8 mouse cellular contexts compared by ENCODE assay signal in the genomic region with DNA sequence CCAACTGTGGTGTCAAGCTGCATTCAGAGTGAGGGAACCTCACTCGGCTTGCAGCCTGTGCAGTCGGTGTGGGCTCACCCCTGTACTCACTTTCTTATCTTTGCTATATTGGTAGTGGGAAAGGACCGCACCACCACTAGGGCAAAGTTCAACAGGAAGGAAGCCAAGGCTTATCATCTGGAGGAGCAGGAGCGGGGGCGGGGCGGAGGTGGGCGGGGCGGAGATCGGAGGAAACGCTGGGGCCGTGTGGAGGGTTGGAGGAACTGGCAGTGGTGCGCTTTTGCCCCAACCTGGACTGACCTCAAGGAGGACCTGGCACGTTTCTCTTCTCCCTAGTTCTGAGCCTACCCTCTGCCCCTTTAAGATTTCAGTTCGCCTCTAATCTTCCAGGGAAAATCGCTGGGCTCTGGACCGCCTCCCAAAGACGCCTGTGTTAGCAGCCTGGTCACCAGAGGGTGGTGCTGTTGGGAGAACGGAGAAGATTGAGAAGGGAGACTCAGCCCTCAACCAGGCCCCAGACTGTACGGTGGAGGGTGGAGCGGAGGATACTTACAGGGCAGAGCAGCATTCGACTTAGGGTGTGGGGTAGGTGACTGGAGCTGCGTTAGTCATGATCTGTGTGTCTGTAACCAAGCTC. TPM values are rescaled to one million over a fixed set of nuclear protein-coding genes. Genes with fewer than 3 reads are reported as not detected.
DNase-seq lines count a peak whose midpoint lies in the region; ATAC-seq and TF ChIP-seq lines count a peak whose summit lies in the region.

No protein-coding gene starts in this region.

- peak overlapping the region; percentile 35 for H3K4me2 ChIP-seq in limb, embryonic 11.5 days (ENCODE audit: low read depth, severe bottlenecking)
- H3K4me2 ChIP-seq in midbrain, embryonic 12.5 days (replicated peaks): peak overlapping the region; percentile 57

- H3K4me3 ChIP-seq in left cerebral cortex, adult 2 months: peak overlapping the region; percentile 37
- H3K4me3 ChIP-seq in cortical plate, adult 2 months (ENCODE audit: insufficient read depth, low read length): peak overlapping the region; percentile 24
- peak overlapping the region; percentile 25; the same call in 1 of the 2 replicates for H3K4me3 ChIP-seq in limb, embryonic 11.5 days (ENCODE audit: low read depth, low read length)
- peak overlapping the region; percentile 44 for H3K4me3 ChIP-seq in midbrain, embryonic 12.5 days
- H3K4me3 ChIP-seq in small intestine, adult 2 months (ENCODE audit: low read depth, low read length): peak overlapping the region; percentile 53

- H3K27me3 ChIP-seq in limb, embryonic 11.5 days (ENCODE audit: control insufficient read depth, insufficient read depth, low read length): no peaks in the 10 kb centered on the region
- H3K27me3 ChIP-seq in midbrain, embryonic 12.5 days: no peaks in the 10 kb centered on the region
- H3K27me3 ChIP-seq in small intestine, adult 2 months (ENCODE audit: control insufficient read depth, insufficient read depth, low read length): no peaks in the 10 kb centered on the region

- peak overlapping the region; percentile 34; the same call in 1 of the 2 replicates for H3K9ac ChIP-seq in limb, embryonic 11.5 days (ENCODE audit: low read length)
- peak overlapping the region; percentile 43 for H3K9ac ChIP-seq in midbrain, embryonic 12.5 days (replicated peaks)

- DNase-seq in left cerebral cortex, adult 2 months (ENCODE audit: extremely low spot score in 1 of 2, low spot score in 2 of 2): peak; percentile 51 to 54
- DNase-seq in left cerebral cortex, adult 8-10 months (ENCODE audit: low spot score in 2 of 2): no peak
- DNase-seq in gastrocnemius, postnatal 14 days: peak; percentile 76
- DNase-seq in induced T-regulatory cell, adult 2 months (ENCODE audit: low read depth): peak; percentile 91
- DNase-seq in limb, embryonic 11.5 days (ENCODE audit: low spot score): peak; percentile 82

- no peaks in the 10 kb centered on the region; the same call in 1 of the 2 replicates for H3K4me1 ChIP-seq in cortical plate, adult 2 months (ENCODE audit: control insufficient read depth, insufficient read depth, low read length)
- H3K4me1 ChIP-seq in limb, embryonic 11.5 days (ENCODE audit: control insufficient read depth, insufficient read depth, low read length): no peaks in the 10 kb centered on the region
- H3K4me1 ChIP-seq in midbrain, embryonic 12.5 days: peaks cover 6% of the 10 kb centered on the region
- H3K4me1 ChIP-seq in small intestine, adult 2 months (ENCODE audit: control insufficient read depth, insufficient read depth, insufficient read length, low read length): peaks cover 13% of the 10 kb centered on the region

- H3K36me3 ChIP-seq in limb, embryonic 11.5 days (ENCODE audit: control insufficient read depth, insufficient read depth, low read length): no peaks in the 10 kb centered on the region
- H3K36me3 ChIP-seq in midbrain, embryonic 12.5 days: no peaks in the 10 kb centered on the region
- no peaks in the 10 kb centered on the region for H3K36me3 ChIP-seq in small intestine, adult 2 months (ENCODE audit: control insufficient read depth, insufficient read depth, low read length)

- H3K9me3 ChIP-seq in limb, embryonic 11.5 days (ENCODE audit: control insufficient read depth, low read length): no peaks in the 10 kb centered on the region
- H3K9me3 ChIP-seq in midbrain, embryonic 12.5 days: no peaks in the 10 kb centered on the region

- ATAC-seq in limb, embryonic 11.5 days (ENCODE audit: insufficient number of reproducible peaks, low FRiP score, low TSS enrichment, low read depth): peak; percentile 90
- peak; percentile 92 for ATAC-seq in midbrain, embryonic 12.5 days (ENCODE audit: low FRiP score, low read depth)

- H3K27ac ChIP-seq in left cerebral cortex, adult 2 months: no peak overlapping the region
- H3K27ac ChIP-seq in cortical plate, adult 2 months (ENCODE audit: insufficient read depth, low read length): no peak overlapping the region
- H3K27ac ChIP-seq in limb, embryonic 11.5 days (replicated peaks; ENCODE audit: low read depth, low read length): no peak overlapping the region
- no peak overlapping the region for H3K27ac ChIP-seq in midbrain, embryonic 12.5 days (replicated peaks)
- H3K27ac ChIP-seq in small intestine, adult 2 months (ENCODE audit: insufficient read depth, low read depth, low read length): peak overlapping the region; percentile 94

- no peak for TF ChIP-seq POLR2A in cortical plate, adult 2 months (IDR thresholded peaks at IDR 0.05; ENCODE audit: extremely low read depth, insufficient read depth, low read length)
- peak; percentile 57; the same call in 1 of the 2 replicates for TF ChIP-seq POLR2A in small intestine, adult 2 months (IDR thresholded peaks at IDR 0.05; ENCODE audit: low read depth, low read length)

- intact Hi-C loops in left cerebral cortex, adult 2 months (cut with DNase I): no loop called here
- intact Hi-C loops in gastrocnemius, postnatal 14 days (cut with DNase I; ENCODE audit: low total_unique reads): no loop called here

- peak; percentile 65 for TF ChIP-seq CTCF in left cerebral cortex, adult 2 months (IDR thresholded peaks at IDR 0.05)
- TF ChIP-seq CTCF in cortical plate, adult 2 months (IDR thresholded peaks at IDR 0.05; ENCODE audit: extremely low read depth, insufficient read depth, low read length): peak; percentile 65
- peak; percentile 86; the same call in 1 of the 2 replicates for TF ChIP-seq CTCF in small intestine, adult 2 months (IDR thresholded peaks at IDR 0.05; ENCODE audit: extremely low read depth, insufficient read length, insufficient replicate concordance, low read depth, low read length)

- 2% methylated on average over 22 of the region's 22 CpGs for WGBS in limb, embryonic 11.5 days
- 1% methylated on average over 22 of the region's 22 CpGs for WGBS in midbrain, embryonic 12.5 days
- under 1% methylated on average over 22 of the region's 22 CpGs for WGBS in small intestine, adult 2 months

RNA-seq across cellular contexts. Expression of gene Sod1, which starts 23.1 kb away (rescaled TPM):
- 100 to 1,000 TPM; 411 TPM for total RNA-seq in left cerebral cortex, adult 2 months (2021)
- total RNA-seq in left cerebral cortex, adult 8-10 months (2022): 100 to 1,000 TPM; 422 to 473 (median 449) TPM
- polyA plus RNA-seq in cortical plate, adult 2 months (2012; rRNA removed): 758 and 779 TPM in 2 replicates
- 100 to 1,000 TPM; 252 to 260 TPM for total RNA-seq in gastrocnemius, postnatal 14 days (2021)
- 1,355 and 1,400 TPM in 2 replicates for polyA plus RNA-seq in limb, embryonic 11.5 days (2014; fragmentation: Nextera tagmentation; extraction: Ambion mirVana)
- polyA plus RNA-seq in midbrain, embryonic 12.5 days (2016; fragmentation: Nextera tagmentation; extraction: Ambion mirVana): 759 and 804 TPM in 2 replicates
- 247 and 406 TPM in 2 replicates for polyA plus RNA-seq in small intestine, adult 2 months (2012; rRNA removed)

RNA-seq across cellular contexts. Expression of gene Tiam1, which starts 53.9 kb away (rescaled TPM):
- 100 to 1,000 TPM; 107 to 120 TPM for total RNA-seq in left cerebral cortex, adult 2 months (2021)
- total RNA-seq in left cerebral cortex, adult 8-10 months (2022): 100 to 1,000 TPM in 3 of 4 experiments, 10 to 100 TPM in 1; 96.3 to 147 (median 119) TPM
- polyA plus RNA-seq in cortical plate, adult 2 months (2012; rRNA removed): 28.7 and 29.1 TPM in 2 replicates
- total RNA-seq in gastrocnemius, postnatal 14 days (2021): 1 to 10 TPM; 4.7 to 7.1 TPM
- polyA plus RNA-seq in limb, embryonic 11.5 days (2014; fragmentation: Nextera tagmentation; extraction: Ambion mirVana): 53.3 and 55.9 TPM in 2 replicates
- polyA plus RNA-seq in midbrain, embryonic 12.5 days (2016; fragmentation: Nextera tagmentation; extraction: Ambion mirVana): 21.7 and 23.8 TPM in 2 replicates
- polyA plus RNA-seq in small intestine, adult 2 months (2012; rRNA removed): 1.3 and 1.8 TPM in 2 replicates

Comparison
In these comparisons a context has a peak if more than half of its experiments do, and no peak if none do; other contexts are left out.
1. DNase-seq: peak in left cerebral cortex, adult 2 months (2 of 2), gastrocnemius, postnatal 14 days (single experiment), induced T-regulatory cell, adult 2 months (single experiment) and limb, embryonic 11.5 days (single experiment); none in left cerebral cortex, adult 8-10 months (0 of 2).
2. Peak in every context shown above with its lines, with median percentiles within 50 percentile points of each other: H3K4me3 ChIP-seq and CTCF ChIP-seq.